Mouse (Mus musculus): ENCODE measurements around the gene Tfap2c.

- TF ChIP-seq CTCF (IDR thresholded peaks at IDR 0.05; ENCODE audit: extremely low read depth, insufficient read length, insufficient replicate concordance, low read depth, low read length) (no peak), POLR2A (IDR thresholded peaks at IDR 0.05; ENCODE audit: low read depth, low read length) (no peak)
Measured at GRCm38 (mm10) chr2:172506121-172506520, 43.3 kb upstream of the Tfap2c start.

All from small intestine, adult 2 months (tissue).